Mouse (Mus musculus) CH12.LX (cell line): ENCODE data around the gene Sema6d. TPM values are rescaled to one million over a fixed set of nuclear protein-coding genes. Genes with fewer than 3 reads are reported as not detected.

Experiments
- DNase-seq: peaks from one replicate; pipeline ENCODE4 v3.0.0-alpha.2; 2013; ENCODE audit errors: extremely low read depth
- H3K27ac ChIP-seq: 2 replicates; pipeline ENCODE4 v1.5.1; 2012; ENCODE audit warnings: low read depth, mild to moderate bottlenecking, control low read depth, moderate library complexity; ENCODE audit not compliant: insufficient read depth
- H3K27me3 ChIP-seq: replicated peaks from 2 replicates; pipeline ENCODE3; 2012; ENCODE audit warnings: inconsistent platforms
- H3K36me3 ChIP-seq, 2 experiments: replicated peaks in 1 of 2; 2 replicates each; pipeline versions ENCODE3 to v1.6.1; 2012; ENCODE audit warnings: inconsistent platforms in 1 of 2, low read length in 1 of 2, mild to moderate bottlenecking in 1 of 2, mixed read lengths in 1 of 2, moderate library complexity in 1 of 2; ENCODE audit not compliant: control insufficient read depth in 1 of 2, insufficient read depth in 1 of 2
- H3K4me1 ChIP-seq, 2 experiments: 2 replicates each; pipeline ENCODE4 v1.6.1; 2012; ENCODE audit warnings: inconsistent platforms in 1 of 2, moderate library complexity in 1 of 2; ENCODE audit not compliant: insufficient read depth in 2 of 2, control insufficient read depth in 1 of 2
- H3K4me2 ChIP-seq: 2 replicates; pipeline ENCODE4 v1.6.1; 2012; ENCODE audit warnings: low read depth, mild to moderate bottlenecking, control low read depth; ENCODE audit not compliant: poor library complexity, insufficient read depth, severe bottlenecking
- H3K4me3 ChIP-seq, 3 experiments: fragments of 150-350 bp in 1 of 3; sonication (generic) in 1 of 3; replicated peaks in 1 of 3; 2 replicates each; pipeline versions ENCODE3 to v1.5.1; 2011 to 2012; ENCODE audit warnings: low read depth in 2 of 3, low read length in 2 of 3, mild to moderate bottlenecking in 2 of 3, moderate library complexity in 2 of 3, control low read depth in 1 of 3, improper control_type of control experiment in 1 of 3, inconsistent platforms in 1 of 3, mixed read lengths in 1 of 3; ENCODE audit not compliant: poor library complexity in 1 of 3
- H3K79me2 ChIP-seq: replicated peaks from 2 replicates; pipeline ENCODE4 v1.6.1; 2012; ENCODE audit warnings: mild to moderate bottlenecking, moderate library complexity; ENCODE audit not compliant: control insufficient read depth, poor library complexity, insufficient read depth, severe bottlenecking; ENCODE audit errors: extremely low read depth
- H3K9ac ChIP-seq: 2 replicates; pipeline ENCODE4 v1.6.1; 2012; ENCODE audit warnings: low read depth, mild to moderate bottlenecking, control low read depth, moderate library complexity; ENCODE audit not compliant: insufficient read depth
- H3K9me3 ChIP-seq: replicated peaks from 2 replicates; pipeline ENCODE3; 2012; ENCODE audit warnings: low read length, inconsistent platforms, mixed read lengths
- BHLHE40 ChIP-seq: IDR thresholded peaks from 2 replicates; pipeline ENCODE4 v1.6.1; 2011; ENCODE audit warnings: mild to moderate bottlenecking, low read depth, low read length, improper control_type of control experiment
- CHD1 ChIP-seq: IDR thresholded peaks from 2 replicates; pipeline ENCODE4 v1.6.1; 2012; ENCODE audit warnings: low read depth, low read length, improper control_type of control experiment, inconsistent platforms
- CHD2 ChIP-seq: IDR thresholded peaks from 2 replicates; pipeline ENCODE4 v1.6.1; 2011; ENCODE audit warnings: low read length, improper control_type of control experiment
- E2F4 ChIP-seq: IDR thresholded peaks from 2 replicates; pipeline ENCODE4 v1.6.1; 2011; ENCODE audit warnings: low read depth, low read length, improper control_type of control experiment; ENCODE audit not compliant: insufficient replicate concordance
- ELF1 ChIP-seq: IDR thresholded peaks from 2 replicates; pipeline ENCODE4 v1.6.1; 2014; ENCODE audit warnings: low read depth, mild to moderate bottlenecking, inconsistent platforms, low read length, improper control_type of control experiment
- EP300 ChIP-seq: IDR thresholded peaks from 2 replicates; pipeline ENCODE4 v1.6.1; 2011; ENCODE audit warnings: low read length, improper control_type of control experiment
- ETS1 ChIP-seq: conservative IDR thresholded peaks from 2 replicates; pipeline ENCODE4 v1.6.1; 2012; ENCODE audit warnings: low read depth, mild to moderate bottlenecking, inconsistent platforms, low read length, improper control_type of control experiment, moderate library complexity
- GABPA ChIP-seq: IDR thresholded peaks from 2 replicates; pipeline ENCODE4 v1.6.1; 2012; ENCODE audit warnings: low read depth, low read length, improper control_type of control experiment, inconsistent platforms; ENCODE audit not compliant: insufficient replicate concordance
- HCFC1 ChIP-seq: IDR thresholded peaks from 2 replicates; pipeline ENCODE4 v1.6.1; 2012; ENCODE audit warnings: low read depth, mild to moderate bottlenecking, inconsistent platforms, low read length, improper control_type of control experiment
- JUN ChIP-seq: IDR thresholded peaks from 2 replicates; pipeline ENCODE4 v1.6.1; 2011; ENCODE audit warnings: low read depth, mild to moderate bottlenecking, low read length, improper control_type of control experiment, moderate library complexity; ENCODE audit not compliant: insufficient read depth
- JUND ChIP-seq: conservative IDR thresholded peaks from 2 replicates; pipeline ENCODE4 v1.6.1; 2011; ENCODE audit warnings: low read depth, low read length, improper control_type of control experiment
- MAZ ChIP-seq: IDR thresholded peaks from 2 replicates; pipeline ENCODE4 v1.6.1; 2012; ENCODE audit warnings: low read depth, mild to moderate bottlenecking, inconsistent platforms, low read length, improper control_type of control experiment, moderate library complexity
- MYC ChIP-seq: IDR thresholded peaks from 2 replicates; pipeline ENCODE4 v1.6.1; 2011; ENCODE audit warnings: low read depth, mild to moderate bottlenecking, improper control_type of control experiment, low read length
- PAX5 ChIP-seq: IDR thresholded peaks from 2 replicates; pipeline ENCODE4 v1.6.1; 2012; ENCODE audit warnings: low read length, inconsistent platforms, mixed read lengths
- POLR2A ChIP-seq: IDR thresholded peaks from 2 replicates; pipeline ENCODE4 v1.6.1; 2011; ENCODE audit warnings: low read depth, mild to moderate bottlenecking, improper control_type of control experiment, low read length
- POLR2AphosphoS2 ChIP-seq: IDR thresholded peaks from 2 replicates; pipeline ENCODE4 v1.6.1; 2011; ENCODE audit warnings: low read depth, low read length, improper control_type of control experiment
- RAD21 ChIP-seq: IDR thresholded peaks from 2 replicates; pipeline ENCODE4 v1.6.1; 2011; ENCODE audit warnings: low read depth, mild to moderate bottlenecking, low read length, improper control_type of control experiment, moderate library complexity
- RCOR1 ChIP-seq: conservative IDR thresholded peaks from 2 replicates; pipeline ENCODE4 v1.6.1; 2012; ENCODE audit warnings: low read depth, mild to moderate bottlenecking, inconsistent platforms, low read length, improper control_type of control experiment
- SMC3 ChIP-seq: IDR thresholded peaks from 2 replicates; pipeline ENCODE4 v1.6.1; 2011; ENCODE audit warnings: low read depth, low read length, improper control_type of control experiment
- TBP ChIP-seq: conservative IDR thresholded peaks from 2 replicates; pipeline ENCODE4 v1.6.1; 2011; ENCODE audit warnings: low read depth, low read length, improper control_type of control experiment
- UBTF ChIP-seq: IDR thresholded peaks from 2 replicates; pipeline ENCODE4 v1.6.1; 2012; ENCODE audit warnings: low read depth, mild to moderate bottlenecking, inconsistent platforms, low read length, improper control_type of control experiment, moderate library complexity
- ZC3H11A ChIP-seq: IDR thresholded peaks from 2 replicates; pipeline ENCODE4 v1.6.1; 2012; ENCODE audit warnings: low read depth, mild to moderate bottlenecking, inconsistent platforms, low read length, improper control_type of control experiment
- ZKSCAN1 ChIP-seq: IDR thresholded peaks from 2 replicates; pipeline ENCODE4 v1.6.1; 2012; ENCODE audit warnings: low read depth, inconsistent platforms, low read length, improper control_type of control experiment, borderline replicate concordance
- ZMIZ1 ChIP-seq: IDR thresholded peaks from 2 replicates; pipeline ENCODE4 v1.6.1; 2012; ENCODE audit warnings: low read depth, mild to moderate bottlenecking, inconsistent platforms, low read length, improper control_type of control experiment
- ZNF384 ChIP-seq: IDR thresholded peaks from 2 replicates; pipeline ENCODE4 v1.6.1; 2012; ENCODE audit warnings: low read depth, low read length, improper control_type of control experiment, inconsistent platforms
- dilution Hi-C: fragments of 300-500 bp; cut with MboI; formaldehyde crosslinking; loops from 2 replicates; pipeline ENCODE4 v1.14.3; 2020; ENCODE audit warnings: low sequenced_read_pairs; ENCODE audit not compliant: extremely low pct_unique_long_range_greater_than_20kb, extremely low pct_ligation_motif_present
- in situ Hi-C: fragments of 300-500 bp; cut with MboI; formaldehyde crosslinking; loops from 3 replicates; pipeline ENCODE4 v1.14.3; 2019; ENCODE audit warnings: low sequenced_read_pairs, low pct_ligation_motif_present, low pct_unique_long_range_greater_than_20kb, mixed read lengths
- polyA plus RNA-seq: library from polyadenylated mRNA; unstranded; fragments of >175 nt; gene quantifications from 2 replicates; pipeline ENCODE4 v1.2.1, GENCODE M21; 2012; ENCODE audit warnings: low read depth; ENCODE audit not compliant: insufficient read length
- total RNA-seq, 2 experiments: library from RNA; depleted of rRNA; stranded (reverse); fragments of 300-350 nt in 1 of 2; fragments of >200 nt in 1 of 2; gene quantifications; 2 replicates each; pipeline ENCODE4 v1.2.3; 2012 to 2014

The Sema6d gene
- total and polyA plus RNA-seq, 3 experiments = not detected

DNA sequence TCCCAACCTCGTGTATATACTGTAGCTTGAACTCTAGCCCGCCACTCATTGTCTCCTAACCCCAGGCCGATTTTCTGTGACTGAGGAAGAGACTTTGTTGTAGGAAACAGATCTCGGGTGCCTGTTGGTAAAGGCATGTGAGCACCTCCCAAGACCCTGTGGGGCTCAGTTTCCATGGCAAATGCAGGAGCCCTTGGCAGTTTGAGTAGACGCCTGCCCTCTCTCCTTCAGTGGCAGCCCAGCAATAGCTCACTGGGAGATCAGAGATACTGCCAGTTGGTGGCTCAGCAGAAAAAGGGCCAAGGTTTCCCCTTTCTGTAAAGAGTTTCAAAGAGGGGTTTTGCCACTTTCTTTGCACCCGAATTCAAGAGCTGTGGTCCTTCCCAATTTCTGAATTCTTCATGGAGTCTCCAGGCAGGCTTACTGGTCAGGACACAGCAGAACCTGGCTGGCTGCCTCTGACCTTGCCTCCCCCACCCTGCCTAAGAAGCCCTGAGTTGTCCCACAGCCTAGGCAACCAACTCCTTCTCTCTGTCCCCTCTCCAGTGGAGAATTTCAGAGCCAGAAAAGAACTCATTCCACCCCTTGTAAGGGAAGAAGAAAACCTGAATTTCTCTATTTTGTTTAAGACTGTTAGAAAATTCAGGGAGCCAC, 312.1 kb downstream of the Sema6d start:
- in situ Hi-C loops = no loop called here
- H3K4me3 ChIP-seq = no peak overlapping the region
- H3K27ac ChIP-seq = no peak overlapping the region
- TF ChIP-seq RCOR1 (no peak), ZKSCAN1 (no peak), GABPA (no peak), CHD1 (no peak), TBP (no peak), RAD21 (no peak), POLR2AphosphoS2 (no peak)
- H3K9ac ChIP-seq = no peak overlapping the region
- peaks cover 70% of the 10 kb centered on the region for H3K9me3 ChIP-seq
- H3K36me3 ChIP-seq = no peaks in the 10 kb centered on the region
- no peaks in the 10 kb centered on the region for H3K4me1 ChIP-seq
- DNase-seq = no peak
- no peaks in the 10 kb centered on the region for H3K27me3 ChIP-seq
- no peak overlapping the region for H3K4me2 ChIP-seq
- dilution Hi-C loops = no loop called here
- H3K79me2 ChIP-seq = no peaks in the 10 kb centered on the region

DNA sequence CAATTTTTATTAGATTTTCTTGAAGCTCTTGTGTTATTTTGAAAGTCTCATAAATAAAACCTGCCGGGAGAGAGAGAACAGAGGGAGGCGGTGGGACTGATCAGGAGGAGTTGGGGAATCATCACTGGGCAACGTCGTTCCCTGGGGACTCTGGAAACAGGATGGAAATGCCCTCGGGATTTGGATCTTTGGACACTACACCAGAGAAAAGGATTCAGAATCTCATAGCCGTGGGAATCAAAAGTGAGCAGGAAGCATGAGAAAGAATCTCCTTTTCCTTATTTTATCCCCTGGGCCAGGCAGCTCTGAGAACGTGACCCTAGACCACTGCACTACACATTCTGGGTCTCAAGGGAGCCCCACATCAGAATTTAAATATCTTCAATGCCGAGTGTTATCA, 313.8 kb downstream of the Sema6d start:
- dilution Hi-C loops = no loop called here
- Histone ChIP-seq H3K4me1 (no peaks in the 10 kb centered on the region), H3K9me3 (peaks cover 65% of the 10 kb centered on the region)

More for the DNA sequence above, 313.8 kb downstream of the Sema6d start:
- no peak overlapping the region for H3K9ac ChIP-seq
- no peak overlapping the region for H3K27ac ChIP-seq
- H3K4me3 ChIP-seq = no peak overlapping the region
- no peaks in the 10 kb centered on the region for H3K27me3 ChIP-seq
- no peaks in the 10 kb centered on the region for H3K79me2 ChIP-seq
- H3K36me3 ChIP-seq = no peaks in the 10 kb centered on the region
- in situ Hi-C loops = no loop called here
- no peak overlapping the region for H3K4me2 ChIP-seq
- DNase-seq = no peak
- TF ChIP-seq EP300 (no peak), E2F4 (no peak), GABPA (no peak), UBTF (no peak), MAZ (no peak), MYC (no peak), ETS1 (no peak), ELF1 (no peak), POLR2A (no peak), ZC3H11A (no peak), TBP (no peak), JUN (no peak), CHD2 (no peak), BHLHE40 (no peak), HCFC1 (no peak), SMC3 (no peak), ZMIZ1 (no peak), JUND (no peak), ZNF384 (no peak), PAX5 (no peak)
